Mouse (Mus musculus): Measurements from ENCODE around the gene Fgfr2. TPM values are rescaled to one million over a fixed set of nuclear protein-coding genes. Genes with fewer than 3 reads are reported as not detected.

Fgfr2 gene
- polyA plus RNA-seq, 1 experiment: 14.7 TPM

- Histone ChIP-seq H3K4me3 (ENCODE audit: low read depth, low read length) (no peak overlapping the region), H3K36me3 (ENCODE audit: control insufficient read depth, insufficient read depth, low read length) (no peaks in the 10 kb centered on the region), H3K27me3 (ENCODE audit: control insufficient read depth, insufficient read depth, low read length) (no peaks in the 10 kb centered on the region), H3K4me1 (ENCODE audit: control insufficient read depth, insufficient read depth, insufficient read length, low read length) (no peaks in the 10 kb centered on the region), H3K27ac (ENCODE audit: insufficient read depth, low read depth, low read length) (no peak overlapping the region)
- 62% methylated on average over 4 of the region's 4 CpGs for WGBS
- TF ChIP-seq CTCF (IDR thresholded peaks at IDR 0.05; ENCODE audit: extremely low read depth, insufficient read length, insufficient replicate concordance, low read depth, low read length): no peak
- no peak for TF ChIP-seq POLR2A (IDR thresholded peaks at IDR 0.05; ENCODE audit: low read depth, low read length)
Observed at GRCm38 (mm10) chr7:131605481-131605880, 1517.7 kb downstream of the Fgfr2 start.

GRCm38 (mm10) chr7:131604946-131605345 is 1518.2 kb downstream of the Fgfr2 start:
- no peaks in the 10 kb centered on the region for H3K27me3 ChIP-seq (ENCODE audit: control insufficient read depth, insufficient read depth, low read length)
- H3K4me3 ChIP-seq (ENCODE audit: low read depth, low read length): no peak overlapping the region
- no peak overlapping the region for H3K27ac ChIP-seq (ENCODE audit: insufficient read depth, low read depth, low read length)
- WGBS: 86% methylated on average over 10 of the region's 10 CpGs
- H3K4me1 ChIP-seq (ENCODE audit: control insufficient read depth, insufficient read depth, insufficient read length, low read length): no peaks in the 10 kb centered on the region
- TF ChIP-seq POLR2A (IDR thresholded peaks at IDR 0.05; ENCODE audit: low read depth, low read length): no peak
- no peak for TF ChIP-seq CTCF (IDR thresholded peaks at IDR 0.05; ENCODE audit: extremely low read depth, insufficient read length, insufficient replicate concordance, low read depth, low read length)
- H3K36me3 ChIP-seq (ENCODE audit: control insufficient read depth, insufficient read depth, low read length): no peaks in the 10 kb centered on the region

DNA sequence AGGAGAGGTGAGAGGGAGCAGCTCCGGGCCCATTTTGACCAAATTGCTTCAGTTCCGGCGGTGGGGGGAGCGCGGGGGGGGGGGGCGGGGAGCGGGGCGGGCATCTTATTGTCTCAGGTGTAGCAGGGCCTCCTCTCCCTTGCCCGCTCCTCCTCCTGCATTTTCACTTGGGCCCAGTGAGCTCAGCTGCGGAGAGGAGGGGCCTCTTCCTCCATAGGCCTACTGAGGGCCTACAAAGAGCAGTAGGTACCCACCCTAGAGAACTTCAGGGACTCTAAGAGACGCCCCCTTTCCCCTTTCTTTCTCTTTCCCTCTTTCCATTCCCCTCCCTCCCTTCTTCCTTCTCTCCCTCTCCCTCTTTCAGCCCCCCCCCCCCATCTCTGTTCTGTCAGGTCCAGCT is 1520.0 kb downstream of the Fgfr2 start:
- WGBS: 7% methylated on average over 10 of the region's 11 CpGs
- H3K27ac ChIP-seq (ENCODE audit: insufficient read depth, low read depth, low read length): no peak overlapping the region
- H3K27me3 ChIP-seq (ENCODE audit: control insufficient read depth, insufficient read depth, low read length): no peaks in the 10 kb centered on the region
- H3K4me3 ChIP-seq (ENCODE audit: low read depth, low read length): no peak overlapping the region
- TF ChIP-seq POLR2A (IDR thresholded peaks at IDR 0.05; ENCODE audit: low read depth, low read length) (no peak), CTCF (IDR thresholded peaks at IDR 0.05; ENCODE audit: extremely low read depth, insufficient read length, insufficient replicate concordance, low read depth, low read length) (no peak)
- no peaks in the 10 kb centered on the region for H3K36me3 ChIP-seq (ENCODE audit: control insufficient read depth, insufficient read depth, low read length)
- H3K4me1 ChIP-seq (ENCODE audit: control insufficient read depth, insufficient read depth, insufficient read length, low read length): no peaks in the 10 kb centered on the region

- Histone ChIP-seq H3K36me3 (ENCODE audit: control insufficient read depth, insufficient read depth, low read length) (no peaks in the 10 kb centered on the region), H3K4me3 (ENCODE audit: low read depth, low read length) (no peak overlapping the region), H3K27me3 (ENCODE audit: control insufficient read depth, insufficient read depth, low read length) (no peaks in the 10 kb centered on the region), H3K27ac (ENCODE audit: insufficient read depth, low read depth, low read length) (no peak overlapping the region), H3K4me1 (ENCODE audit: control insufficient read depth, insufficient read depth, insufficient read length, low read length) (no peaks in the 10 kb centered on the region)
- TF ChIP-seq CTCF (IDR thresholded peaks at IDR 0.05; ENCODE audit: extremely low read depth, insufficient read length, insufficient replicate concordance, low read depth, low read length) (no peak), POLR2A (IDR thresholded peaks at IDR 0.05; ENCODE audit: low read depth, low read length) (no peak)
- WGBS: 87% methylated on average over 7 of the region's 7 CpGs
Observed at GRCm38 (mm10) chr7:131602106-131602505, 1521.0 kb downstream of the Fgfr2 start.

- Histone ChIP-seq H3K27me3 (ENCODE audit: control insufficient read depth, insufficient read depth, low read length) (no peaks in the 10 kb centered on the region), H3K4me1 (ENCODE audit: control insufficient read depth, insufficient read depth, insufficient read length, low read length) (no peaks in the 10 kb centered on the region), H3K4me3 (ENCODE audit: low read depth, low read length) (no peak overlapping the region), H3K27ac (ENCODE audit: insufficient read depth, low read depth, low read length) (no peak overlapping the region), H3K36me3 (ENCODE audit: control insufficient read depth, insufficient read depth, low read length) (no peaks in the 10 kb centered on the region)
- WGBS: 9% methylated on average over 5 of the region's 5 CpGs
- TF ChIP-seq POLR2A (IDR thresholded peaks at IDR 0.05; ENCODE audit: low read depth, low read length) (no peak), CTCF (IDR thresholded peaks at IDR 0.05; ENCODE audit: extremely low read depth, insufficient read length, insufficient replicate concordance, low read depth, low read length) (peak; percentile 7; the same call in 1 of the 2 replicates)
Observed at GRCm38 (mm10) chr7:131598483-131598824, 1524.7 kb downstream of the Fgfr2 start.

- Histone ChIP-seq H3K27me3 (ENCODE audit: control insufficient read depth, insufficient read depth, low read length) (no peaks in the 10 kb centered on the region), H3K4me3 (ENCODE audit: low read depth, low read length) (no peak overlapping the region), H3K27ac (ENCODE audit: insufficient read depth, low read depth, low read length) (no peak overlapping the region), H3K4me1 (ENCODE audit: control insufficient read depth, insufficient read depth, insufficient read length, low read length) (no peaks in the 10 kb centered on the region), H3K36me3 (ENCODE audit: control insufficient read depth, insufficient read depth, low read length) (no peaks in the 10 kb centered on the region)
- 17% methylated on average over 12 of the region's 12 CpGs for WGBS
- no peak for TF ChIP-seq CTCF (IDR thresholded peaks at IDR 0.05; ENCODE audit: extremely low read depth, insufficient read length, insufficient replicate concordance, low read depth, low read length)
- TF ChIP-seq POLR2A (IDR thresholded peaks at IDR 0.05; ENCODE audit: low read depth, low read length): no peak
Observed at GRCm38 (mm10) chr7:131597779-131598482, 1525.2 kb downstream of the Fgfr2 start.

DNA sequence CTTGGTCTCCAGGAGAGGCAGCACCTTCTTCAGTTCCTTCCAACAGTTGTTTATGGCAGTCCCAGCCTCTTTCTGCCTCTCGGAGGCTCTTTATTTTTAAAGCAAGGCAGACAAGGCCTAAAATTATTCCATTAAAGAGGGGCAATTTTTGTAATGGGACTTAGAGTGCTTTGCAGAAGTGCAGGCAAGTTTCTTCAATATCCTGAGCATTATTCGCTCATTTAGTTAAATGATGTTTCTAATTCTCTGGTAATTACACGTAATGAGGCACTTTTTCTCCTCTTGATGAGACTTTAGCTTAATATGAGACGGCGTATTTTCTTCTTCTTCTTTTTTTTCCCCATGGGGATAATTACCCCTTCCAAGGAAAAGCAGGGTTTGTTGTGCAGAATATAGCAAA is 1537.6 kb downstream of the Fgfr2 start:
- no peak overlapping the region for H3K4me3 ChIP-seq (ENCODE audit: low read depth, low read length)
- no peaks in the 10 kb centered on the region for H3K4me1 ChIP-seq (ENCODE audit: control insufficient read depth, insufficient read depth, insufficient read length, low read length)
- 90% methylated on average over 5 of the region's 5 CpGs for WGBS
- H3K36me3 ChIP-seq (ENCODE audit: control insufficient read depth, insufficient read depth, low read length): no peaks in the 10 kb centered on the region
- peaks cover 2% of the 10 kb centered on the region for H3K27me3 ChIP-seq (ENCODE audit: control insufficient read depth, insufficient read depth, low read length)
- no peak for TF ChIP-seq CTCF (IDR thresholded peaks at IDR 0.05; ENCODE audit: extremely low read depth, insufficient read length, insufficient replicate concordance, low read depth, low read length)
- no peak for TF ChIP-seq POLR2A (IDR thresholded peaks at IDR 0.05; ENCODE audit: low read depth, low read length)
- H3K27ac ChIP-seq (ENCODE audit: insufficient read depth, low read depth, low read length): no peak overlapping the region

All from small intestine, adult 2 months (tissue).